Mouse (Mus musculus) embryo, embryonic 10 days (tissue): ENCODE measurements around the gene Syne2.
"Not testable (repeated sequence)": the region's sequence is repeated elsewhere in the genome, so short reads cannot be mapped to it uniquely, and the experiment has no call there.

Experiments
- DNase-seq: peaks from one replicate; pipeline ENCODE4 v3.0.0-alpha.2; 2015; ENCODE audit warnings: low spot score

The Syne2 gene

GRCm38 (mm10) chr12:76109646-76110405, 291.9 kb downstream of the Syne2 start:
- DNase-seq: no peak

- no peak for DNase-seq
These were observed 293.1 kb downstream of the Syne2 start for GRCm38 (mm10) chr12:76111046-76111445.

- no peak for DNase-seq
These were observed 298.6 kb downstream of the Syne2 start for GRCm38 (mm10) chr12:76116577-76116976.

- DNase-seq: peak; percentile 49
These were observed 299.8 kb downstream of the Syne2 start for GRCm38 (mm10) chr12:76117632-76118153.

GRCm38 (mm10) chr12:76123223-76123622, 305.3 kb downstream of the Syne2 start:
- DNase-seq: no peak

- DNase-seq: no peak
These were observed 310.4 kb downstream of the Syne2 start for GRCm38 (mm10) chr12:76128306-76128705.

GRCm38 (mm10) chr12:76128831-76129230, 310.9 kb downstream of the Syne2 start:
- DNase-seq: no peak

- DNase-seq: peak; percentile 70
These were observed 312.3 kb downstream of the Syne2 start for GRCm38 (mm10) chr12:76130281-76130680.

GRCm38 (mm10) chr12:76130891-76131290, 313.0 kb downstream of the Syne2 start:
- DNase-seq: no peak

- no peak for DNase-seq
These were observed 314.7 kb downstream of the Syne2 start for GRCm38 (mm10) chr12:76132591-76132990.

GRCm38 (mm10) chr12:76133081-76133480, 315.1 kb downstream of the Syne2 start:
- DNase-seq: not testable (repeated sequence)

- DNase-seq: no peak
These were observed 318.8 kb downstream of the Syne2 start for GRCm38 (mm10) chr12:76136701-76137100.

- peak; percentile 29 for DNase-seq
These were observed 334.5 kb downstream of the Syne2 start for GRCm38 (mm10) chr12:76152389-76152788.
